Mouse (Mus musculus) bone marrow macrophage, adult 2 months (primary cell): ENCODE results near the gene Wnk4. TPM values are rescaled to one million over a fixed set of nuclear protein-coding genes. Genes with fewer than 3 reads are reported as not detected.
A peak's percentile ranks its signal among the peaks of the same experiment; 100 is the strongest.

Experiments
- H3K27ac ChIP-seq: 2 replicates; pipeline ENCODE4 v1.5.1; 2012; ENCODE audit warnings: low read depth, low read length; ENCODE audit not compliant: insufficient read depth
- H3K4me1 ChIP-seq: 2 replicates; pipeline ENCODE4 v1.6.1; 2012; ENCODE audit warnings: low read length; ENCODE audit not compliant: control insufficient read depth, insufficient read depth
- H3K4me3 ChIP-seq: 2 replicates; pipeline ENCODE4 v1.5.1; 2012; ENCODE audit warnings: mild to moderate bottlenecking, low read length, moderate library complexity; ENCODE audit not compliant: insufficient read depth
- CTCF ChIP-seq: IDR thresholded peaks from 2 replicates; pipeline ENCODE4 v1.5.1; 2012; ENCODE audit warnings: low read depth, mild to moderate bottlenecking, low read length, moderate library complexity
- POLR2A ChIP-seq: IDR thresholded peaks from 2 replicates; pipeline ENCODE4 v1.6.1; 2012; ENCODE audit warnings: mild to moderate bottlenecking, low read depth, low read length, borderline replicate concordance
- polyA plus RNA-seq: library from polyadenylated mRNA; stranded (reverse); fragments of >200 nt; gene quantifications from 2 replicates; pipeline ENCODE4 v1.2.4, GENCODE M21; 2012; ENCODE audit not compliant: missing spikeins, insufficient read depth, insufficient read length

Gene Wnk4
- polyA plus RNA-seq, 1 experiment, result not detected

- H3K4me1 ChIP-seq, result peaks cover 22% of the 10 kb centered on the region
- no peak overlapping the region for H3K27ac ChIP-seq
- no peak overlapping the region for H3K4me3 ChIP-seq
- TF ChIP-seq POLR2A, result no peak
- TF ChIP-seq CTCF, result no peak
Observed at GRCm38 (mm10) chr11:101229361-101229900, 30.9 kb upstream of the Wnk4 start.

- TF ChIP-seq POLR2A (no peak), CTCF (no peak)
- H3K4me3 ChIP-seq, result no peak overlapping the region
- H3K27ac ChIP-seq, result no peak overlapping the region
- H3K4me1 ChIP-seq, result peaks cover 22% of the 10 kb centered on the region
Observed at GRCm38 (mm10) chr11:101230061-101230511, 30.3 kb upstream of the Wnk4 start.

DNA sequence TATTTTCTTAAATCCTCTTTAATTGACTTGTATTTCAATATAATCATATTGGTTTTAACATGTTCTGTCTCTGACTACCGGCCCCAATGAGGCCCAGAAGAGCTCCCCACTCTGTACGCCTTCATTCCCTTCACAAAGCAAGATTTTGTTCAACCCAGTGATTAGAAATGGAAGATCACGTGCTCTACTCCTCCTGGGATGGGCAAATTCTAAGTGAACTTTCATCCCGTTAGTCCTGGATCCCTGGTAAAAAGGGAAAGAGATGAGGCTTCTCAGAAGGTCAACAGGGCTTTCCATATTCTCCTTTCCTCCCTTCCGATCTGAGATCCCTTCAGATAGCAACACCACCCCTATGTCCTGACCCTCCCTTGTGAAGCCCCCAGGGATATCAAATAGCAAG lies 29.8 kb upstream of the Wnk4 start:
- Histone ChIP-seq H3K27ac (no peak overlapping the region), H3K4me3 (peak overlapping the region; percentile 56), H3K4me1 (peaks cover 19% of the 10 kb centered on the region)
- TF ChIP-seq POLR2A, result no peak
- no peak for TF ChIP-seq CTCF

GRCm38 (mm10) chr11:101230991-101231871 lies 29.1 kb upstream of the Wnk4 start:
- peaks cover 19% of the 10 kb centered on the region for H3K4me1 ChIP-seq
- TF ChIP-seq CTCF (no peak), POLR2A (no peak)
- H3K27ac ChIP-seq, result peak overlapping the region; percentile 80
- H3K4me3 ChIP-seq, result peak overlapping the region; percentile 56

DNA sequence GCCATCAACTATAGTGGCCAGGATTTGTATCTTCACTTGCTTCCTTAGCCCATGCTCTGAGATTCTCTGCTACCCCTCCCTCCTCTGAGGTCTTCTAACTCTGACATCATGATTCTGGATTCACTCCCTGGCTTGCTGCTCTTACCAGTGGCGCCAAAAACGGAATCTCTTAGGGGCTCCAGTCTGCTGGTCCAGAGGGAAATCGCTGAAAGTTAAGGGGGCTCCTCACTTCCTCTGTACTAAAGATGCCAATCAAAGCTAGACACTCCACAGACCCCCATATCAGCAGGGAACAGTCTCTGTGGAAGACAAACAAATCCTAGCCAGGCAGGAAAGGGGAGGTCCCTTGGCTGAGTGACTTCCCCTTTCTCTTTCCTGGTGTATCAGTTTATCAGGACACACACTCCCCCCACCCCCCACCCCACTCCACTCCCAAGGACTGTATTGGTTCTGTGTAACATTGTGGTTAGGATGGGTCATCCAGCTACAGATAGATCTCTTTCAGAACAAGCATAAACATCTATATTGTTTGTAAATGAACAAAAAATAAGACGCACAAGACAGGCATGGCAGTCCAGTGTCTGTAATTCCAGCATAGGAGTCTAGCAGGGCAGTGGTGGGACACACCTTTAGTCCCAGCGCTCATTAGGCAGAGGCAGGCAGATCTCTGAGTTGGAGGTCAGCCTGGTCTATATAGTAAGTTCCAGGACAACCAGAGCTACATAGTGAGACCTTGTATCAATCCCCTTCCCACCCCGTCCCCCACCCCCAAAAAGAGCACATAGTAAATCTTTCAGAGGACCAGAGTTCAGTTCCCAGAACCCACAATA lies 28.1 kb upstream of the Wnk4 start:
- peaks cover 19% of the 10 kb centered on the region for H3K4me1 ChIP-seq
- H3K27ac ChIP-seq, result peak overlapping the region; percentile 80
- peak overlapping the region; percentile 56 for H3K4me3 ChIP-seq
- TF ChIP-seq CTCF (no peak), POLR2A (no peak)

- peaks cover 19% of the 10 kb centered on the region for H3K4me1 ChIP-seq
- TF ChIP-seq CTCF, result no peak
- TF ChIP-seq POLR2A, result no peak
- no peak overlapping the region for H3K27ac ChIP-seq
- H3K4me3 ChIP-seq, result no peak overlapping the region
Observed at GRCm38 (mm10) chr11:101233240-101233639, 27.1 kb upstream of the Wnk4 start.

DNA sequence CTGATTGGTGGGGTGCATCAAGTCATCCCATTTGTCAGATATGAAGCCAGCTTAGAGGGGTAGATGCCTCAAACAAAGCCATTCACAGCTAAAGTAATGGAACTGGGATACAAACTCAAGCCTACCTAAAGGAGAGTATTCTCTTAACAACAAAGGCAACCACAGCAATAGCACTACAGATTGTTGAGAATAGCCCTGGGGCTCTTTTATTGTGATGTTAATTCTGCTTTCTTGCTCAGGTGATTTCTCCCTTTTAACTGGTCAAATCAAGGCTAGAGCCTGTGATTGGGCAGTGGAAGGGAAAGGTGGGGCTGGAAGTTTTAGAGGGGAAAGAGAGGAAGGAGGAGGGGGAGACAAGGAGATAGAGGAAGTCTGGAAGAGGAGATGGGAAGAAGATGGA lies 26.2 kb upstream of the Wnk4 start:
- Histone ChIP-seq H3K27ac (no peak overlapping the region), H3K4me1 (peaks cover 19% of the 10 kb centered on the region), H3K4me3 (no peak overlapping the region)
- TF ChIP-seq POLR2A (no peak), CTCF (no peak)

DNA sequence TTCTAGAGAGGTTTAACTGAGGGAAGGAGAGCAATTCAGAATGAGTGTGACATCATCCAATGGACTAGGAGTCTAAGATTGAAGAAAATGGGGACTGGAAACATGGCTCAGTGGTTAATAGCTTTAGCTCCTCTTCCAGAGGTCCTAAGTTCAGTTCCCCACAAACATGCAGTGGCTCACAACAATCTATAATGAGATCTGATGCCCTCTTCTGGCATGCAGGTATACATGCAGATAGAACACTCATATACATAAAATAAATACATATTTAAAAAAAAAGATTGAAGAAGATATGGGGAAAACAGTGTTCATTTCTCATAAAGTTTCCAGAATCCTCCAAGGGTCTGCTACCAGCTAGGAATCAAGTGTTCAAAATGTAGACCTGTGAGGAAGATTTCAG lies 24.9 kb upstream of the Wnk4 start:
- TF ChIP-seq CTCF (no peak), POLR2A (no peak)
- peaks cover 10% of the 10 kb centered on the region for H3K4me1 ChIP-seq
- no peak overlapping the region for H3K4me3 ChIP-seq
- H3K27ac ChIP-seq, result no peak overlapping the region

GRCm38 (mm10) chr11:101236782-101237181 lies 23.6 kb upstream of the Wnk4 start:
- H3K4me3 ChIP-seq, result no peak overlapping the region
- H3K4me1 ChIP-seq, result peaks cover 4% of the 10 kb centered on the region
- H3K27ac ChIP-seq, result no peak overlapping the region
- TF ChIP-seq CTCF, result no peak
- TF ChIP-seq POLR2A, result no peak

GRCm38 (mm10) chr11:101238071-101238647 lies 22.2 kb upstream of the Wnk4 start:
- no peak overlapping the region for H3K4me3 ChIP-seq
- TF ChIP-seq CTCF (no peak), POLR2A (no peak)
- no peak overlapping the region for H3K27ac ChIP-seq
- H3K4me1 ChIP-seq, result no peaks in the 10 kb centered on the region
